Mouse (Mus musculus) forebrain, embryonic 12.5 days (tissue): ENCODE results near the gene Ehd4. TPM values are rescaled to one million over a fixed set of nuclear protein-coding genes. Genes with fewer than 3 reads are reported as not detected.

Source experiments
- ATAC-seq: fragments of 200-750 bp; cut with Nextera tagmentation; 2 replicates; pipeline ENCODE4 v1.8.0; 2017; ENCODE audit warnings: moderate TSS enrichment; ENCODE audit not compliant: low FRiP score
- H3K27ac ChIP-seq: fragments of 300-500 bp; sonication (generic); 2 replicates; pipeline ENCODE4 v1.5.1; 2016; ENCODE audit warnings: mild to moderate bottlenecking
- H3K27me3 ChIP-seq: fragments of 300-500 bp; sonication (generic); 2 replicates; pipeline ENCODE4 v1.6.1; 2016; ENCODE audit warnings: mild to moderate bottlenecking
- H3K36me3 ChIP-seq: fragments of 300-500 bp; sonication (generic); replicated peaks from 2 replicates; pipeline ENCODE4 v1.6.1; 2016; ENCODE audit warnings: mild to moderate bottlenecking
- H3K4me1 ChIP-seq: fragments of 300-500 bp; sonication (generic); 2 replicates; pipeline ENCODE4 v1.6.1; 2016
- H3K4me2 ChIP-seq: fragments of 300-500 bp; sonication (generic); 2 replicates; pipeline ENCODE4 v1.6.1; 2016; ENCODE audit warnings: mild to moderate bottlenecking, moderate library complexity
- H3K4me3 ChIP-seq: fragments of 300-500 bp; sonication (generic); replicated peaks from 2 replicates; pipeline ENCODE4 v1.5.1; 2016; ENCODE audit warnings: mild to moderate bottlenecking
- H3K9ac ChIP-seq: fragments of 300-500 bp; sonication (generic); 2 replicates; pipeline ENCODE4 v1.6.1; 2016; ENCODE audit warnings: mild to moderate bottlenecking
- H3K9me3 ChIP-seq: fragments of 300-500 bp; sonication (generic); 2 replicates; pipeline ENCODE4 v1.6.1; 2016
- WGBS: fragments of 180-500 bp; shearing (Covaris S2); methylation state at CpG from one replicate; pipeline ENCODE4 v1.1.7; 2016; 5-methylcytosine and 5-hydroxymethylcytosine counted together
- polyA plus RNA-seq: library from polyadenylated mRNA; unstranded; fragments of >200 nt; fragmentation: Nextera tagmentation; extraction: Ambion mirVana; gene quantifications from 2 replicates; pipeline ENCODE4 v1.2.1, GENCODE M21; 2016

Ehd4 gene
- polyA plus RNA-seq, 1 experiment from 2014 or later, result 9.9 TPM

GRCm38 (mm10) chr2:120122983-120123382 is 31.4 kb downstream of the Ehd4 start:
- Histone ChIP-seq H3K4me1 (no peaks in the 10 kb centered on the region; the same call in 1 of the 2 replicates), H3K9ac (no peak overlapping the region), H3K27ac (no peak overlapping the region), H3K4me2 (no peak overlapping the region), H3K36me3 (no peaks in the 10 kb centered on the region), H3K9me3 (no peaks in the 10 kb centered on the region), H3K27me3 (no peaks in the 10 kb centered on the region), H3K4me3 (no peak overlapping the region)
- ATAC-seq, result no peak
- WGBS, result 93% methylated on average over 6 of the region's 6 CpGs

DNA sequence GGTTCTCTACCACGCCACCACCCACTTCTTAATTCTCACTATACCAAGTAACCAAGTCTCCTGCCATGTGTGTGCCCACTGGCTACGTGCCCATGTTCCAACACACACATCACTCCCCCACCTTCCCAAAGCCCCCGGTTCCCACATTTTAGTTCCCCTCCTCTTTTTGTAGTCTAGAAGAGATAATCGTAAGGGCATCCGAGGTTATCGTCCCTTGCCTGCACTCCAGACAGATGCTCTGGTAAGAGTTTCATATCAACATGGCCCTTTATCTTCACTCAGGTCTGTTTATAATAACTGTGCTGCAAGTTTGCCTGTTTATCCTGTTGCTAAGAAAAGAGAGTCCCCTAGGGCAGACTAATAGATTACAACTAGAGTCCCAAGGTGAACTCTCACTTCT is 37.1 kb downstream of the Ehd4 start:
- Histone ChIP-seq H3K36me3 (no peaks in the 10 kb centered on the region), H3K4me1 (no peaks in the 10 kb centered on the region; the same call in 1 of the 2 replicates), H3K27me3 (no peaks in the 10 kb centered on the region), H3K4me2 (no peak overlapping the region), H3K9ac (no peak overlapping the region), H3K9me3 (no peaks in the 10 kb centered on the region), H3K27ac (no peak overlapping the region), H3K4me3 (no peak overlapping the region)
- whole genome bisulfite sequencing, result 92% methylated on average over 6 of the region's 6 CpGs
- ATAC-seq, result no peak

DNA sequence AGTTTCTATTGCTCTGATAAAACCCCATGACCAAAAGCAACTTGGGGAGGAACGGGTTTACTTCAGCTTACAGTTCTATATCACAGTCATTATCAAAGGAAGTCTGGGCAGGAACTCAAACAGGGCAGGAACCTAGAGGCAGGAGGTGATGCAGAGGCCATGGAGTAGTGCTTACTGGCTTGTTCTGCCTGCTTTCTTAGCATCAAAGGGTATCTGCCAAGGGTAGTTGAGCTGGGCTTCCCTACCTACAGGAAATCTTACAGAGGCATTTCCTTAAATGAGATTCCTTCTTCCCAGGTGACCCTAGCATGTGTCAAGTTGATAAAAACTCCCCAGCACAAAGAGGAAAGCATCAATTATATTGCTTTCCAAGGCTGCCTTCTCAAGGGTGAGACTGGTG is 38.0 kb downstream of the Ehd4 start:
- Histone ChIP-seq H3K27me3 (no peaks in the 10 kb centered on the region), H3K4me2 (no peak overlapping the region), H3K36me3 (no peaks in the 10 kb centered on the region), H3K4me1 (no peaks in the 10 kb centered on the region), H3K4me3 (no peak overlapping the region), H3K27ac (no peak overlapping the region), H3K9me3 (no peaks in the 10 kb centered on the region), H3K9ac (no peak overlapping the region)
- WGBS, result 77% methylated on average over 1 of the region's 1 CpGs
- ATAC-seq, result no peak

DNA sequence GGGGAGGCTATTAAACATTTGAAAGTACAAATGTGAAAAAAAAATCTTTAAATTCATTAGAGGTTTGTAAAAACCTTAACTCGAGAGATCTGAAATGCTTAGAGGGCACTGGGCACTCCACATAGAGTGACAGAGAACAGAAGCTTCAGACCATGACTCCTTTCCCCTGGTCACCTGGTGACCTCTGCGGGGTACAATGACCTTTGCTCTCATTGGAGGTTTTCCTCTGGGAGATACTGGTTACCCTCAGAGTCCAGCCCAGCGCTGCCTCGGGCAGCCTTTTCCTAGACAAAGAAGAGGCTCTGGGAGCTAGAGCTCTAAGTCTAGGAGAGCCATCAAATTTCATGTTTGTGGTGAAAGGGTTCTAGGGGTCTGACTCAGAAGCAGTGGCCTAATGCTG is 39.4 kb downstream of the Ehd4 start:
- Histone ChIP-seq H3K4me1 (no peaks in the 10 kb centered on the region), H3K36me3 (no peaks in the 10 kb centered on the region), H3K4me2 (no peak overlapping the region), H3K9ac (no peak overlapping the region), H3K27ac (no peak overlapping the region), H3K9me3 (no peaks in the 10 kb centered on the region), H3K27me3 (no peaks in the 10 kb centered on the region), H3K4me3 (no peak overlapping the region)
- WGBS, result 74% methylated on average over 4 of the region's 4 CpGs
- ATAC-seq, result no peak

DNA sequence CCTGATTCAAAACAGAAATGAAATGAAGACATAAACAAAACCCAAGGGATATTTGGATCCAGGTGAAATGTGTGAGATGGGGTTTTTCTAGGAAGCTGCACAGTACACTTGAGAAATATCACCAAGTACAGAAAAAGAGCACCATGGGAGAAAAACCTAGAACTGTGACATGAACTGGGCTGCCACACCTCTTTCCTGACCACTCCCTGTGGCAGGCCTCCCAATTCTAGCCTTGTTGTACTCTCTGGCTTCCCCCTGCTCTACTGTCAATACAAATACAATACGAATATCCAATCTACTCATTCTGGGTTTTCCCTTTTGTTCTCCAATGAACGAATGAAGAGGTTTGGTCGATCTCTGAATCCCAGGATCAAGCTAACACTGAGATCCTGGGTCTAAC is 40.4 kb downstream of the Ehd4 start:
- 88% methylated on average over 3 of the region's 3 CpGs for WGBS
- Histone ChIP-seq H3K9me3 (no peaks in the 10 kb centered on the region), H3K4me2 (no peak overlapping the region), H3K27me3 (no peaks in the 10 kb centered on the region), H3K9ac (no peak overlapping the region), H3K4me1 (no peaks in the 10 kb centered on the region), H3K36me3 (no peaks in the 10 kb centered on the region), H3K27ac (no peak overlapping the region), H3K4me3 (no peak overlapping the region)
- ATAC-seq, result no peak

DNA sequence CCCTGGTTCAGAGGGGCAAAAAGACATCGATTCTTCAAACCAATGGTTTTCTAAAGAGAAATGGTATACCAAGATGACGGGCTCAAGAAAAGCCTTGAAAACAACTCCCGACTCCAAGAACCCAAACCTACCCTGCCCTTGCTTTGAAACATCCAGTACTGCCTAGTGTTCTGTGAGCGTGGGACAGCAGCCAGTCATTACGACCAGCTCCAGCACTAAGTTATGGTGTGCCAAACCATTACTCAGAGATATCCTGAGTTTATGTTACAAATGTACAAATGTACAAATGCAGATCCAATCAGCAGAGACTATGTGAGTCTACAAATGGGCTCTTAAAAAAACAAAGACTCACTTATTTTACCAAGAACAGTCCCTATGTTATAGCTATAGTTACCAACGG is 40.9 kb downstream of the Ehd4 start:
- 86% methylated on average over 6 of the region's 6 CpGs for WGBS
- H3K27me3 ChIP-seq, result no peaks in the 10 kb centered on the region
- H3K4me3 ChIP-seq, result no peak overlapping the region
- H3K9me3 ChIP-seq, result no peaks in the 10 kb centered on the region
- no peak overlapping the region for H3K4me2 ChIP-seq
- H3K4me1 ChIP-seq, result no peaks in the 10 kb centered on the region
- H3K27ac ChIP-seq, result no peak overlapping the region
- no peaks in the 10 kb centered on the region for H3K36me3 ChIP-seq
- ATAC-seq, result no peak
- no peak overlapping the region for H3K9ac ChIP-seq

DNA sequence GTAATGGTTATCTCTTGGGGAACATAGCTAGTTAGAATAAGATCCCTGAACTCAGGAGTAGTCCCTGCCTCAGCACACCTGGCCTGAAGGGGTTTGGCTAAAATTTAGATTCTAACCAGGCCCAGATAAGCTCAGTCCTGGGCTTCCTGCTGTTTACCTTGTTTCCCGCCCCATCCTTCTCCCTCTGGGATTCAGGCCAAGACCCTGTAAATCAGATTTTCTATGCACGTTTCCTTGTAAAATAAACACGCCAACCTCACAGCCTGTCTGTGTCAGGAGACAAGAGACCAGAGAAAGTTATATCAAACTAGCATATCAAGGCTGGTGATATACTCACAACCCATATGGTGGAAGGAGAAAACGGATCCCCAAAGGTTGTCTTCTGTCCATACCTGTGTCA is 42.8 kb downstream of the Ehd4 start:
- no peak for ATAC-seq
- H3K9me3 ChIP-seq, result no peaks in the 10 kb centered on the region
- no peak overlapping the region for H3K4me2 ChIP-seq
- no peaks in the 10 kb centered on the region for H3K36me3 ChIP-seq
- H3K27ac ChIP-seq, result no peak overlapping the region
- no peak overlapping the region for H3K4me3 ChIP-seq
- 84% methylated on average over 4 of the region's 4 CpGs for WGBS
- H3K9ac ChIP-seq, result no peak overlapping the region
- H3K27me3 ChIP-seq, result no peaks in the 10 kb centered on the region
- no peaks in the 10 kb centered on the region for H3K4me1 ChIP-seq

DNA sequence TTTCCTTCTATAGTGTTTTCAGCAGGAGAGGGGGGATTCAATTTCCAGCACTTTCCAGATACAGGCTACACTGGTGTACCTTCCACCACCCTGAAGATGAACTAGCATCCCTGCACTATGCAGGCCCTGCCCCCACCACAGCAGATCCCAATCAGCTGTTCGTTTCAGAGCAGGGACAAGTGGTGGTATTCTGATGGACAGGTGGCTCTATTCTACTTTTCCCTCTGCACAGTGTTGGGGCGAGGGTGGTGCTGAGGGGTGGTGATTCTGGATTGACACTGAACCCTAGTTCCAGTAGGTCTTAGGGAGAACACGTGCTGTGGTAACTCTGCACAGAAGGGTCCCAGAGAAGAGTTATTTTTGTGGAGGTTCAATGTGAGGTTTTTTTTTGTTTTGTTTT is 43.2 kb downstream of the Ehd4 start:
- Histone ChIP-seq H3K4me1 (no peaks in the 10 kb centered on the region), H3K36me3 (no peaks in the 10 kb centered on the region), H3K4me3 (no peak overlapping the region), H3K27me3 (no peaks in the 10 kb centered on the region), H3K9ac (no peak overlapping the region), H3K9me3 (no peaks in the 10 kb centered on the region), H3K4me2 (no peak overlapping the region), H3K27ac (no peak overlapping the region)
- ATAC-seq, result no peak
- 83% methylated on average over 3 of the region's 3 CpGs for WGBS

GRCm38 (mm10) chr2:120108077-120108476 is 46.3 kb downstream of the Ehd4 start:
- Histone ChIP-seq H3K27ac (no peak overlapping the region), H3K27me3 (no peaks in the 10 kb centered on the region), H3K36me3 (no peaks in the 10 kb centered on the region), H3K9ac (no peak overlapping the region), H3K4me3 (no peak overlapping the region), H3K4me2 (no peak overlapping the region), H3K4me1 (no peaks in the 10 kb centered on the region), H3K9me3 (no peaks in the 10 kb centered on the region)
- ATAC-seq, result no peak
- WGBS, result 88% methylated on average over 4 of the region's 4 CpGs

GRCm38 (mm10) chr2:120107446-120107845 is 47.0 kb downstream of the Ehd4 start:
- H3K4me2 ChIP-seq, result no peak overlapping the region
- no peaks in the 10 kb centered on the region for H3K9me3 ChIP-seq
- no peak overlapping the region for H3K4me3 ChIP-seq
- no peaks in the 10 kb centered on the region for H3K4me1 ChIP-seq
- H3K9ac ChIP-seq, result no peak overlapping the region
- no peaks in the 10 kb centered on the region for H3K36me3 ChIP-seq
- no peak overlapping the region for H3K27ac ChIP-seq
- H3K27me3 ChIP-seq, result no peaks in the 10 kb centered on the region
- WGBS, result 92% methylated on average over 2 of the region's 2 CpGs
- no peak for ATAC-seq

DNA sequence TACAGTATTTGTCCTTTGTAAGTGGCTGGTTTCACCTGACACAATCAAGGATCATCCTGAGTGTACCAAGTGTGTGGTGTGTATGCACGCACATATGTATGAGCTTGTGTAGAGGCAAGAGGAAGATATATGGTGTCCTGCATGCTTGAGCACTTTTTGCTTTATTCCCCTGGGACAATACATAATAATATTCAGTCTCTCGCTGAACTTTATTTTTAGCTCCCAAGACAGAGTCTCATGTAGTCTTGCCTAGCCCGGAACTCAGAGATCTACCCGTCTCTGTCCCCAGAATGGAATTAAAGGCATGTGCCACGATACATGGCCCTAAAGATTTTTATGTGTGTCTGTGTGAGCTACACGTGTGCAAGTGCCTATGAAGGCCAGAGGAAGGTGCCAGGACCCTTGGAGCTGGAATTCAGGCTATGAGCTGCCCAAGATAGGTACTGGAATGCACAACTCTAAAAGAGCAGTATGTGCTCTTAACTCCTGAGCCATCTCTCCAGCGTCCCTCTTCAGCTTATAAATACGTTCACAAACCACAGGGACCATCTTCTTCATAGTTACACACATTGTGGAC is 47.9 kb downstream of the Ehd4 start:
- no peak overlapping the region for H3K27ac ChIP-seq
- WGBS, result 90% methylated on average over 8 of the region's 8 CpGs
- no peak overlapping the region for H3K9ac ChIP-seq
- no peaks in the 10 kb centered on the region for H3K36me3 ChIP-seq
- H3K4me1 ChIP-seq, result no peaks in the 10 kb centered on the region
- no peak for ATAC-seq
- no peaks in the 10 kb centered on the region for H3K9me3 ChIP-seq
- H3K4me2 ChIP-seq, result no peak overlapping the region
- H3K4me3 ChIP-seq, result no peak overlapping the region
- H3K27me3 ChIP-seq, result no peaks in the 10 kb centered on the region

- Histone ChIP-seq H3K4me1 (no peaks in the 10 kb centered on the region), H3K4me3 (no peak overlapping the region), H3K27ac (no peak overlapping the region), H3K27me3 (no peaks in the 10 kb centered on the region), H3K9ac (no peak overlapping the region), H3K4me2 (no peak overlapping the region), H3K36me3 (no peaks in the 10 kb centered on the region), H3K9me3 (no peaks in the 10 kb centered on the region)
- WGBS, result 77% methylated on average over 3 of the region's 3 CpGs
- ATAC-seq, result no peak
Measured at GRCm38 (mm10) chr2:120105861-120106260, 48.5 kb downstream of the Ehd4 start.

- Histone ChIP-seq H3K27me3 (no peaks in the 10 kb centered on the region), H3K27ac (no peak overlapping the region), H3K4me3 (no peak overlapping the region), H3K9ac (no peak overlapping the region), H3K9me3 (no peaks in the 10 kb centered on the region), H3K36me3 (no peaks in the 10 kb centered on the region), H3K4me1 (no peaks in the 10 kb centered on the region), H3K4me2 (no peak overlapping the region)
- 77% methylated on average over 6 of the region's 6 CpGs for WGBS
- ATAC-seq, result no peak
Measured at GRCm38 (mm10) chr2:120102881-120103280, 51.5 kb downstream of the Ehd4 start.
